Mouse (Mus musculus) cerebellum, adult 9-10 months (tissue): Measurements from ENCODE around the gene Lrp6.

Source experiments
- DNase-seq: peaks from one replicate; pipeline ENCODE4 v3.0.0; 2022

Lrp6 gene

DNA sequence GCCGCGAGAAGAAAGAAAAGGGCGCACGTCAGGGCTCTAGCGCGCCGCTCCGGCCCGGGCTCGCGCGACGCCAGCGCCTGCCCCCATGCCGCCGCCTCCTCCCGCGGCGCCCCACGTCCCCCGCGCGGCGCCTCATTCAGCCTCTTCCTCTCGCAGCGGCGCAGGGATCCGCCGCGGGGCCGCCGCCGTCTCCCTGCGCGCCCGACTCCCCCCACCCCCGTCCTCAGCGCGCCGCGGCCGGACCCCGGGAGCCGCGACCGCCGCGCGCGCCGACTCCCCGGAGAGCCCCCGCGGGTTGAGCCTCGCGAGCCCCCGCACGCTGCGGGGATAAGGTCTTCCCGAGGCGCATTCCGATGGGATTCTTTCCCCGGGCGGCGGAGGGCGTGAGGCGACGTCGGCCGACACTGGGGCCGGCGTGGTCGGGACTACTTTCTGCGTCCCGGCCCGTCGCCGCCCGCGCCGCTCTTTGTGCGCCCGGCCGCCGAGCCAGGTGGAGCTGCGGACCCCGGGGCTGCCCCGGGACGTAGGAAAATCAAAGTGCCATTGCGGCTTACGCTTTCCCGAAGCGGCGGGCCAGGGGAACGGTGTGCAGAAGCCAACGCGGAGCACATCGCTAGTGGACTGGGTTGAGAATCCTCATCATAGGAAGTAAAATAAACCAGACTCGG, at the start of gene Lrp6:
TSS of gene Lrp6 (minus strand) at position 148 of the 668 bp plus-strand sequence.
- peak; percentile 80 for DNase-seq

GRCm38 (mm10) chr6:134614723-134615648, 48.2 kb upstream of the Lrp6 start:
- peak; percentile 92 for DNase-seq

DNA sequence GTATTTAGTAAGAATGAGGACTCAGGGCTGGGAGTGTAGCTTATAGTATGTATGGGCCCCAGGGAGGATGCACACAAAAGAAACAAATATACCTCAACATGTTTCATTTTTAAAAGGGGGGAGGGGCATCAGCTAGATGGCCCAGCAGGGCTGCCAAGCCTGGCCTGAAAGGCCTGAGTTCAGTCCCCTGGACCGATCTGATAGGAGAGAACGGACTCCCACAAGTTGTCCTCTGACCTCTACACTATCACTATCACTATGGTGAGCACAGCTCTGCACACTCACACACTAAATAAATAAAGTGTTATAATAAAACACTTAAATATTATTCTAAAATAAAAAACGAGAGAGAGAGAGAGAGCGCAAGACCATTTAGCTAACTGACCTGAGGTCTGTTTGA, 47.6 kb upstream of the Lrp6 start:
- DNase-seq: no peak

DNA sequence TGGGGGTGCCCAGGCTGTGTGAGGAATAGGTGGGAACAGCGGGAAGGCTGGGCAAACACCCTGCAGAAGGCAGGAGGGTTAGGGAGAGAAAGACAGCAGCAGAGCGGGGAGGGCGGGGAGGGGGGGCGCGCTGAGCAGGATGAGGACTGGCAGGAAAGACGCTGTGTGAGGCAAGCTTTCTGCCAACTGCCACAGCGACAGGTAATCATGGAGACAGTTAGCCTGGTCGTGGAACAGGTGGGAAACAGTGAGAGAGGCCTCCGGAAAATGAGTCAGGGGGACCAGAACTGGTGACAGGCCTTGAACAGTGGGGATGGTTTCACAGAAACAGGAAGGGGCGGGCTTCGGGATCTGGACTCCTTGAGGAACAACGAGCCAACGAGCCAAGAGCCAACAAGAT, 45.1 kb upstream of the Lrp6 start:
- no peak for DNase-seq

DNA sequence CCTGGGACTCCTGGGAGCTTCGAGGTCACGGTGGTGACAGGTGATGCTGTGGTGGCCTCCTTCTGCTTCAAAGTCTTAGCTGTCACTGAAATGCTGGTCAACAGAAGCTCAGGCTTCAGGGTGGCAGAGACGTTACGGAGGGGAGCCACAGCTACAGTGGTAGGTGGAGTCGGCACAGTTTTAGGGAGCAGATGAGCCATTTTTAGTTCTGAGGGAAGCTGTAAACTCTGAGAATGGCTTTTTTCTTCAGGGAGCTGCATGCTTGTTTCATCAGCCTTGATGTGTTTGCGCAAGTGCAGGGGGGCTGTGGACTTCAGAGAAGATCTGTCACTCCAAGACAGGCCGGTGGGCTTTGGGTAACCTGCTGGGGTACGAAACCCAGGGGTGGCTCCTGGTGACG, 43.6 kb upstream of the Lrp6 start:
- DNase-seq: no peak

DNA sequence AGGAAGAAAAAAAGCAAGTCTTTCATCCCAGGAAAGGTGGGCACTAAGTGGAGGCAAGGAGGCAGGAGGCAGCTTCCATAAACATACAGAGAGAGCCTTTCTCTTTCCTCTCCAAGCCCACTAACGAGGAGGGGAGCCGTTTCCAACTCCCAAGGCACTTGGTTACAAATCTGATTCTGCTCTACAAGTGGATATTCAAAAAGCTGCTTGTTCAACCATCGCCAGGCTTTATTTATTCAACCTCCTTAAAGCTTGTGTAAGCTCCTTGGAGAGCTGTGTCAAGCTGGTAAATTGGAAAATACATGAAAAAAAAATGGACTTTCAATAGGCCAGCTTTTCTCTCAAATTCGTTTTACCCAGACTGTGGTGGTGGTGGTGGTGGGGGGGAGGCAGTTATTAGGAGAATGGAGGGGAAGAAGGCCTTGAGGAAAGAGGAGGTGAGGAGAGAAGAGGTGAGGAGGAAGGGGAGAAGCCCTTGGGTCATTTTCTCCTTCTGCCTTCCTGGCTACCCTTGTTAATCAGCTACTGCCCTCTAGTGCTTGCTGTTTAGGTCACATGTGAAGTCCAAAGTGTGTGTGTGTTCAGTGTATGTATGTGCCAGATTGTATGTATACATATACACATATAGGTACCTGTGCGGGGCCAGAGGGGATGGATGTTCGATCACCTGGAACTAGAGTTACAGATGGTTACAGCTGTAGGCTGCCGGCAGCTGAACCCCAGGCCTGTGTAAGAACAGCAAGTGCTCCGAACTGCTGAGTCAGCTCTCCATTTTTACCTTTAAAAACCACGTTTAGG, 40.4 kb upstream of the Lrp6 start:
- peak; percentile 42 for DNase-seq

DNA sequence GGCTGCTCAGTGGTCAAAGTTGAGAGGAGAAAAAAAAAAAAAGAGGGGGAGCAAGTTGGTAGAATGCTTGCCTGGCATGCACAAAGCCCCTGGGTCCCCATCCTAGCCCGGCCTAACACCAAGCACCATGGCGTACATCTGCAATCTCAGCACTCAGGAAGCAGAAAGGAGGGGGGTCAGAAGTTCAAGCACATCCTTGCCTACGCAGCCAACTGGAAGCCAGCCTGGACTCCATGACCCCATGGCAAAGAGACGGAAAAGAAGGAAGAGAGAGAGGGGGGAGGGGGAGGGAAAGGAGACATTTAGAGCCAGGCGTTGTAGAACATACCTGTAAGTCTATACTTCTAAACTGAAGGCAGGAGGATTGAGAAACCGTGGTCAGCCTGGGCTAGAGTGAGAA, 39.8 kb upstream of the Lrp6 start:
- no peak for DNase-seq

GRCm38 (mm10) chr6:134605196-134605595, 38.4 kb upstream of the Lrp6 start:
- DNase-seq: no peak

DNA sequence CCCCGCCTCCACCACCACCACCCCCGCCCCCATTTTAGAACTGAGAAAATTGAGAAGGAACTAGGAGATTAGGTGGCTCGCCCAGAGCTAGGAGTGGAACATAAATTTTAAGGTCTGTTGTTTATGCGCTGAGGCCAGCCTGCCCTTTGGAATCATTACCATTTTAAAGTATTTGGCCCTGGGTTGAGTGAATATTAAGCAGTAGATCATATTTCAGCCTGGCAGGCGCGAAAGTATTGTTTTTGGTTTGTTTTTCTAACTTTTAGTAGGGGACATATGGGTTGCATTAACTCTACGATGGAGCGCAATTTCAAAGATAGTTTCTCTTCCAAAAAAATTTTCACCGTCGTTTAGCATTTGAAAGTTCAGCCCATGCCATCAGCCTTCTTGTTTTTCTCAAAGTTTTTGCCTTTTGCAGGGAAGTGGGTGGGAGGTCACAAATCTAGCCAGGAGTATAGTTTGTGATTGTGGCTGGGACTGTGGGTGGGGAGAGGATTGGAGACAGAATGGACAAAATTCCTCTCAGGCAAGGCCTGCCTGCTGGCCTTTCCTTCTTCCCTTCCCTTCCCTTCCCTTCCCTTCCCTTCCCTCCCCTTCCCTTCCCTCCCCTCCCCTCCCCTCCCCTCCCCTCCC, 35.7 kb upstream of the Lrp6 start:
- no peak for DNase-seq

- DNase-seq: no peak
Measured at GRCm38 (mm10) chr6:134601766-134602165, 35.0 kb upstream of the Lrp6 start.

DNA sequence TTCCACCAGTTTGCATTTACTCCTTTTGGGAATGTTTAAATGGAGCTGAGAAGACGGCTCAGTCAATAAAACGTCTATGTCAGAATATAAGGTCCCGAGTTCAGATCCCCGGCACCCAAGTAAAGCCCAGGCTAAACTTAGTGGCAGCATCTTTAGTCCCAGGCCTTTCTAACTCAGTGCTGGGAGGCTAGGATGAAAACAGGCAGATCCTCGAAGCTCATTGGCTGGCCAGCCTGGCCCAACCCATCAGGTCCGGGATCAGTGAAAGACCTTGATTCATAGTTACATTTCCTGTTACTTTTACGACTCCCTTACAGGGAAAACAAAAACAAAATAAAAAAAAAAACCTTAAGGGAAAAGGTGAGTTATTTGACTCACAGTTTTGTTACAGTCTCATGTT, 34.4 kb upstream of the Lrp6 start:
- DNase-seq: no peak

DNA sequence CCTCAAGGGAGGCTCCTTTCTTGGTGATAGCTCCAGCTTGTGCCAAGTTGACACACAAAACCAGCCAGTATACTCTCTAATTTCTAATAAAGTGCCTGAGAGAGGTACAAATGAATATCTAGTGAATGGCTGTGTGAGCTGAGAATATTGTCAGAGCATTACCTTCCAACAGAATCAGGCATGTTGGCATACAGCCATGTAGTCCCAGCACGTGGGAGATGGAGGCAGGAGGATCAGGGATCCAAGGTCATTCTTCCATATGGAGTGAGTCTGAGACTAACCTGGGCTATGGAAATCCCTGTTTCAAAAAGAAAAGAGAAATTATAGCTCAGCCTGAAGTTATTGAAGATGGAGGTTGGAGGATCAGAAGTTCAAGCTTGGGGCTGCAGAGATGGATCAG, 32.5 kb upstream of the Lrp6 start:
- DNase-seq: no peak

DNA sequence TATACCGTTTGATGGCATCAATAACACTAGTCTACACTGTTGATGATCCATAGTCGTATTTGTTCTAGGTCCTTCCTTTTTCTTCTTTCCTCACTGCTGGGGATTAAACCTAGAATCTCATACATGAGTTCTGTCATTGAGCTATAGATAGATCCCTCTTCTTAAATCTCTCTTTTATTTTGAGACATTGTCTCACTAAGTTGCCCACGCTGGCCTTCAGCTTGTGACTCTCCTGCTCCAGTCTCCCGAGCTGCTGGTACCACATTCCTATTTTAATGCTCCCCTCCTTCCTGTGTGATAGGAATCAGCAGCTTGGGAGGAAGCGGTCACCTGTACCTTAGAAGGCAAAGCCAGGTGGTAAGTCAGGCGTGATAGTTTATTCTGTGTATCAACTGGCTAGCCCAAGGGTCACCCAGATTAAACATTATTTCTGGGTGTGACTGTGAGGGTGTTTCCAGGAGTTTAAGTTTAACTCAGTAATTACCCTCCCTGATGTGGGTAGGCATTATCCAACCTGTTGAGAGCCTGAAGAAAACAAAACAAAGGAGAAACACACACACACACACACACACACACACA, 31.0 kb upstream of the Lrp6 start:
- no peak for DNase-seq

- DNase-seq: no peak
Measured at GRCm38 (mm10) chr6:134594569-134595442, 28.0 kb upstream of the Lrp6 start.

DNA sequence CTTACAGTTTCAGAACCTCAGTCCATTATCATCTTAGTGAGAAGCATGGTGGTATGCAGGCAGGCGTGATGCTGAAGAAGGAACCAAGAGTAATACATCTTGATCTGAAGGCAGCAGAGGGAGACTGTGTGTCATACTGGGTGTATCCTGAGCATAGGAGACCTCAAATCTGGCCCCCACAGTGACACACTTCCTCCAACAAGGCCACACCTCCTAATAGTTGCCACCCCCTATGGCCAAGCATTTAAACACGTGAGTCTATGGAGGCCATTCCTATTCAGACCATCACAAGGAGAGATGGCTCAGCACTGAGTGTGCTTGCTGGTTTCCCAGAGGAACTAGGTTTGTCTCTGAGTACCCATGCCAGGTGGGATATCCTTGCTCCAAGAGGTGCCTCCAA, 24.8 kb upstream of the Lrp6 start:
- no peak for DNase-seq

- no peak for DNase-seq
Measured at GRCm38 (mm10) chr6:134586241-134586640, 19.5 kb upstream of the Lrp6 start.

GRCm38 (mm10) chr6:134584616-134585015, 17.9 kb upstream of the Lrp6 start:
- no peak for DNase-seq

DNA sequence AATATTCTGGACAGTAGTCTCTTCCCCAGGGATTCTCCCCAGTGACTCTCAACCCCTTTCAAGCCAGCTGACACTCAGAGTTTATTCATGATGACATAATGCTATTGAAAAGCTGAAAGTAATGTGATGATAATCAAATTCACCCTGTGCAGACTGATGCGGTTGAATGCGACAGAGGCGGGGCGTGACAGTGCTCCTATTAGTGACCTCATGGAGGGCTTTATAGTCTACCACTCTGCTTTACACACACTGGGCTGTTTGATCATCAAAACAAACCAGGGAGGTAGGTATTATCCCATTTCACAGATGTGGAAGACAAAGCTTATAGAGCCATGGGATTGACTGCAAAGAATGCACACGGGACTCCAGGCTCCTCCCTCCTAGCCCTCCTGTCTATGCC, 15.3 kb upstream of the Lrp6 start:
- DNase-seq: no peak

DNA sequence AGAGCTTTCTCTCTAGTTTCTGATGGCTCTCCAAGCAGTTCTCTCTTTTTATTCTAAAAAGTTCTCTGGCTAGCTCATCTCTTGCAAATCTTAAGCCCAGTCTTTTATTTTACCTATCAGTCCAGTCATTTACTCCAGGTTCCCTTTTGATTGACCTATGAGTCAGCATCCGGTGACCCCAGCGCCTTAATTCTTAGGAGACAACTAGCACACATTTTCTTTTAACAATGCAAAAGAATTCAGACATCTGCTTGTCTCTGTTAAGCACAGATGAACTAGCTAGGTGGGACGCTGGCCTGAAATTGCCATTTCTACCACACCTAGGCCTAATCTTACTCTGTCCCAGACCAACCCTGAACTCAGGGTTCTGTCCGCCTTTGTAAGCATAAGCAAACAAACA, 12.7 kb upstream of the Lrp6 start:
- DNase-seq: no peak

DNA sequence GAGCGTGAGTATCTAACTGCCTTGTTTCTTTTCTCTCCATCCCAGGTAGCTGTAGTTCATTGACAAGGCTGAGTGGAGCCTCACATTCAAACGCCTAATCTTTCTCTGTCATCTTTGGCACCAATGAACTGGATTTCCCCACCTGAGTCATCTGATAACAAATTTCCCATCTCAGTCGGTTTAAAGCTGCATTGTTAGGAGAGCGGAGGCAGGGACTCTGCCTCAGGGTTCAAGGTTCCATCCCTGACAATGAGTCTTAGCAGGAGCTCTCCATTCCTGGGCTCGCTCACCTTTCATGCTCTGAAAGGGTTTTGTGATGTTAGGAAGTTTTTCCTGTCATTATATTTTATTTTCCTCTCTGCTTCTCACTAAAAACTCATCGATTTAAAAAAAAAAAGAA, 11.3 kb upstream of the Lrp6 start:
- DNase-seq: no peak

GRCm38 (mm10) chr6:134575288-134575741, 8.6 kb upstream of the Lrp6 start:
- no peak for DNase-seq
